Mouse (Mus musculus) adrenal gland, postnatal 36 days (tissue): ENCODE measurements at regions not wholly inside any gene's neighbourhood (a gene's known extent, or its start where the extent isn't known, plus 50 kb on each side); places are given as distances from the start of the nearest gene placed in this dataset.
A peak's percentile ranks its signal among the peaks of the same experiment; 100 is the strongest.

Source experiments
- DNase-seq, 2 experiments: peaks; one replicate each; pipeline ENCODE4 v3.0.0; 2021; ENCODE audit warnings: mixed read lengths in 1 of 2

GRCm38 (mm10) chr16:8351424-8351823 is 73.5 kb downstream of the Tmem114 start:
- no peak for DNase-seq

DNA sequence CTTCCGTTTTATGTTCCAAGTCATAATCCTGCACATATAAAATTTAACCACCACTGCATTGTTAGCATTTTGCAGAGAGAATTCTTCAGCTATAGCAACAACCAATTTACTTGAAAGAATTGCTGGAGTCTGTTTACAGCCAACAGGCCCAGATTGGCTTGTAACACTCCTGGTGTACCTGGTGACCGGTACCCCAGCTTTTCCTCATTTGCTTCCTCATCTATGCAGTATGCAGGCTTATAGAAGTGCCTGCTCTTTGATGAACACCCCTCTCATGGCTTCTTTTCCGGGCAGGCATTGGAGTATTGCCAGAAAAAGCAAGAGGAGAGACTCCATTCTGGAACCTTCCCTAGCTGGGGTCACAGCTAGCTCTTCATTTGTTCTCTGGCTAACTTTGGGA is 75.8 kb downstream of the Tmem114 start:
- no peak for DNase-seq

GRCm38 (mm10) chr16:8348645-8349044 is 76.3 kb downstream of the Tmem114 start:
- no peak for DNase-seq

GRCm38 (mm10) chr16:8345216-8345615 is 79.7 kb downstream of the Tmem114 start:
- DNase-seq: peak in 1 of 2 experiments; percentile 6

GRCm38 (mm10) chr16:8333081-8333710 is 91.7 kb downstream of the Tmem114 start:
- DNase-seq: peak; percentile 1 to 34

DNA sequence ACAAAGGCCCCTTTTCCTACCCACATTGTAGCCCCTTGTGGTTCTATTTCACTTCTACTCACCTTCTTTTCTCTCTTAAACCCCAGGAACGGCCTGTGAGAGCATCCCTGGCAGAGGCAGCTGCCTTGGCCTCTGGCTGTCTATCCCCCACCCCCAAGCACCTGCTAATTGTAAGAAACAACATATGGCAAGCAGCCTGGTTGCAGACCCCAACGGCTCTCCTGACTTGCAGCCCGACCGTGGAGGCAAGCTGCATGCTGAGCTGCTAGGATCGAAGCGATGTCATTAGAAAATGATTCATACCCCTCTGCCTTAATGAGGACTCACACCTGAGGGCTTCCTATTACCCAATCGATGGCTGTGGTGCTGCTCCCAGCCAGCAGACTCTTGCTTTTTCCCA is 112.9 kb downstream of the Tmem114 start:
- no peak for DNase-seq

DNA sequence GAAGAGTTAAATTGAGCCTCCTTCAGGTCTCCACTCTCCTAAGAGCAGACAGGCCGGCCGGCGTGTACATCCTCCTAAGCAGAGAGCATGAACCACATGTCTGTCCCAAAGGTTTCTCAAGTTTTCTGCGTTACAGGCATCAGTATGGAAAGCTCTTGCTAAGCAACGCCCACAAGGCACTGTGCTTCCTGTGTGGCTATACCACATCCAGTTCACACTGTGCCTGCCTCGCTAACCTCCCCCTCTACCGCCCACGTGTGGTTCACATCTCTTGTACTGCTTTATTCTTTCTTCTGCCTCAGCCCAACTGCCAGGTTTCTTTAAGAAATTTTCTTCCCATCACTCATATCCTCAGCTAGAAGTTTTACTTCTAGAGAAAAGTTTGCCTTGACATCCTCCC is 118.5 kb downstream of the Tmem114 start:
- DNase-seq: no peak
